Mouse (Mus musculus): ENCODE measurements around the gene Nmnat3.

GRCm38 (mm10) chr9:98329274-98330105 is 42.3 kb downstream of the Nmnat3 start:
- TF ChIP-seq CTCF (IDR thresholded peaks at IDR 0.05; ENCODE audit: insufficient read depth, low read depth, low read length): no peak
- TF ChIP-seq POLR2A (IDR thresholded peaks at IDR 0.05; ENCODE audit: insufficient read depth, low read depth, low read length): no peak

Data from olfactory bulb, adult 2 months (tissue).